Mouse (Mus musculus) monocyte, adult 5-6 weeks (primary cell): ENCODE results near the gene Sdccag8. TPM values are rescaled to one million over a fixed set of nuclear protein-coding genes. Genes with fewer than 3 reads are reported as not detected.
"Not testable (repeated sequence)": the region's sequence is repeated elsewhere in the genome, so short reads cannot be mapped to it uniquely, and the experiment has no call there.

Experiments used
- ATAC-seq: fragments of 153-309, 156-312 bp; replicated peaks from 2 replicates; pipeline ENCODE4 v1.8.0; 2017; ENCODE audit warnings: mild to moderate bottlenecking; ENCODE audit not compliant: low TSS enrichment, insufficient number of reproducible peaks, severe bottlenecking, poor library complexity, low FRiP score
- total RNA-seq: library from RNA; stranded (forward); fragments of 200-1000, 200-491, 200-594 nt; gene quantifications from 3 replicates; pipeline ENCODE4 v1.2.3, GENCODE M21; 2017

Gene Sdccag8
- total RNA-seq, 1 experiment from 2014 or later = 78.7 TPM

GRCm38 (mm10) chr1:176929710-176930109 lies 115.2 kb downstream of the Sdccag8 start:
- no peak; the same call in 1 of the 2 replicates for ATAC-seq

- ATAC-seq = no peak
Observed at GRCm38 (mm10) chr1:176930574-176930973, 116.1 kb downstream of the Sdccag8 start.

GRCm38 (mm10) chr1:176930981-176931500 lies 116.6 kb downstream of the Sdccag8 start:
- no peak for ATAC-seq

GRCm38 (mm10) chr1:176931511-176931910 lies 117.1 kb downstream of the Sdccag8 start:
- ATAC-seq = no peak

- ATAC-seq = no peak
Observed at GRCm38 (mm10) chr1:176932320-176932950, 118.0 kb downstream of the Sdccag8 start.

- ATAC-seq = peak; percentile 70; the same call in 1 of the 2 replicates
Observed at GRCm38 (mm10) chr1:176933319-176933718, 118.9 kb downstream of the Sdccag8 start.

GRCm38 (mm10) chr1:176934043-176934762 lies 119.7 kb downstream of the Sdccag8 start:
- no peak for ATAC-seq

- no peak for ATAC-seq
Observed at GRCm38 (mm10) chr1:176939901-176940341, 125.5 kb downstream of the Sdccag8 start.

- ATAC-seq = not testable (repeated sequence)
Observed at GRCm38 (mm10) chr1:176941286-176941990, 127.0 kb downstream of the Sdccag8 start.

GRCm38 (mm10) chr1:176943126-176943525 lies 128.7 kb downstream of the Sdccag8 start:
- ATAC-seq = no peak

GRCm38 (mm10) chr1:176943987-176944386 lies 129.5 kb downstream of the Sdccag8 start:
- ATAC-seq = no peak

GRCm38 (mm10) chr1:176944458-176945174 lies 130.2 kb downstream of the Sdccag8 start:
- 0 out of 2 replicates have a peak, but pooled peaks have one; percentile 22 for ATAC-seq

- ATAC-seq = no peak
Observed at GRCm38 (mm10) chr1:176945175-176945540, 130.7 kb downstream of the Sdccag8 start.

GRCm38 (mm10) chr1:176946031-176946795 lies 131.8 kb downstream of the Sdccag8 start:
- ATAC-seq = no peak

GRCm38 (mm10) chr1:176946796-176947181 lies 132.3 kb downstream of the Sdccag8 start:
- ATAC-seq = no peak

- ATAC-seq = no peak
Observed at GRCm38 (mm10) chr1:176948861-176949260, 134.4 kb downstream of the Sdccag8 start.

GRCm38 (mm10) chr1:176949320-176949719 lies 134.9 kb downstream of the Sdccag8 start:
- no peak for ATAC-seq

GRCm38 (mm10) chr1:176950061-176950460 lies 135.6 kb downstream of the Sdccag8 start:
- ATAC-seq = no peak
